Mouse (Mus musculus) liver, embryonic 14.5 days (tissue): ENCODE results near the gene Slc22a15. TPM values are rescaled to one million over a fixed set of nuclear protein-coding genes. Genes with fewer than 3 reads are reported as not detected.

Experiments
- ATAC-seq: fragments of 200-750 bp; cut with Nextera tagmentation; 2 replicates; pipeline ENCODE4 v1.8.0; 2017; ENCODE audit warnings: moderate number of reproducible peaks, mild to moderate bottlenecking, moderate library complexity; ENCODE audit not compliant: insufficient read depth
- DNase-seq, 3 experiments: peaks; one replicate each; pipeline ENCODE4 v3.0.0-alpha.2; 2012 to 2013; ENCODE audit warnings: low read depth in 3 of 3, low spot score in 3 of 3
- H3K27ac ChIP-seq: fragments of 300-500 bp; sonication (generic); 2 replicates; pipeline ENCODE4 v1.5.1; 2014; ENCODE audit warnings: moderate library complexity, mild to moderate bottlenecking, control low read depth, inconsistent platforms
- H3K27me3 ChIP-seq: fragments of 300-500 bp; sonication (generic); 2 replicates; pipeline ENCODE4 v1.6.1; 2014; ENCODE audit warnings: mild to moderate bottlenecking, low read length, moderate library complexity; ENCODE audit not compliant: control insufficient read depth, insufficient read depth
- H3K36me3 ChIP-seq: fragments of 300-500 bp; sonication (generic); replicated peaks from 2 replicates; pipeline ENCODE4 v1.6.1; 2014; ENCODE audit warnings: low read depth; ENCODE audit not compliant: control insufficient read depth, insufficient read depth
- H3K4me1 ChIP-seq, 2 experiments: fragments of 200-500 bp in 1 of 2; fragments of 300-500 bp in 1 of 2; sonication (generic) in 1 of 2; replicated peaks; 2 replicates each; pipeline ENCODE4 v1.6.1; 2012 to 2014; ENCODE audit warnings: antibody characterized with exemption in 1 of 2, inconsistent platforms in 1 of 2, low read length in 1 of 2; ENCODE audit not compliant: control insufficient read depth in 2 of 2, insufficient read depth in 2 of 2
- H3K4me2 ChIP-seq: fragments of 300-500 bp; sonication (generic); 2 replicates; pipeline ENCODE4 v1.6.1; 2014; ENCODE audit warnings: low read depth, mild to moderate bottlenecking, control low read depth, moderate library complexity
- H3K4me3 ChIP-seq, 2 experiments: fragments of 200-500 bp in 1 of 2; fragments of 300-500 bp in 1 of 2; sonication (generic) in 1 of 2; 2 replicates each; pipeline ENCODE4 v1.5.1; 2012 to 2014; ENCODE audit warnings: low read depth in 2 of 2, low read length in 2 of 2, mild to moderate bottlenecking in 2 of 2, control low read depth in 1 of 2, inconsistent platforms in 1 of 2, moderate library complexity in 1 of 2; ENCODE audit not compliant: insufficient read depth in 1 of 2
- H3K9ac ChIP-seq: fragments of 300-500 bp; sonication (generic); replicated peaks from 2 replicates; pipeline ENCODE4 v1.6.1; 2014; ENCODE audit warnings: mild to moderate bottlenecking, control low read depth, moderate library complexity
- H3K9me3 ChIP-seq: fragments of 300-500 bp; sonication (generic); 2 replicates; pipeline ENCODE4 v1.6.1; 2016; ENCODE audit warnings: low read length, mixed read lengths; ENCODE audit not compliant: control insufficient read depth
- CTCF ChIP-seq: IDR thresholded peaks from 2 replicates; pipeline ENCODE4 v1.5.1; 2016; ENCODE audit warnings: antibody characterized with exemption, low read depth, control low read depth
- EP300 ChIP-seq: IDR thresholded peaks from 2 replicates; pipeline ENCODE4 v1.6.1; 2016; ENCODE audit warnings: antibody characterized with exemption, low read depth
- WGBS: fragments of 180-500 bp; shearing (Covaris S2); extraction: QIAGEN DNeasy Blood & Tissue Kit; methylation state at CpG from one replicate; pipeline ENCODE4 v1.1.7; 2014; ENCODE audit not compliant: insufficient replicate concordance; 5-methylcytosine and 5-hydroxymethylcytosine counted together
- polyA plus RNA-seq, 2 experiments: library from polyadenylated mRNA; depleted of rRNA in 1 of 2; stranded (reverse) in 1 of 2; unstranded in 1 of 2; fragments of >200 nt; fragmentation: Nextera tagmentation in 1 of 2; extraction: Ambion mirVana in 1 of 2; gene quantifications; 2 replicates each; pipeline versions ENCODE4 v1.2.1 to v1.2.3; 2012 to 2014

Slc22a15 gene
- polyA plus RNA-seq, 2 experiments, result 1.3 to 1.7 TPM

GRCm38 (mm10) chr3:101812341-101812962, 111.8 kb downstream of the Slc22a15 start:
- Histone ChIP-seq H3K4me2 (no peak overlapping the region), H3K4me3 (no peak overlapping the region), H3K9ac (no peak overlapping the region), H3K27ac (no peak overlapping the region), H3K9me3 (no peaks in the 10 kb centered on the region), H3K4me1 (no peaks in the 10 kb centered on the region), H3K36me3 (no peaks in the 10 kb centered on the region), H3K27me3 (no peaks in the 10 kb centered on the region)
- TF ChIP-seq CTCF (peak; percentile 71), EP300 (no peak)
- 55% methylated on average over 10 of the region's 10 CpGs for WGBS
- DNase-seq (peak in 1 of 3 experiments; percentile 22), ATAC-seq (no peak)

GRCm38 (mm10) chr3:101811931-101812330, 112.3 kb downstream of the Slc22a15 start:
- no peaks in the 10 kb centered on the region for H3K27me3 ChIP-seq
- TF ChIP-seq CTCF, result no peak
- TF ChIP-seq EP300, result no peak
- no peaks in the 10 kb centered on the region for H3K36me3 ChIP-seq
- whole genome bisulfite sequencing, result 51% methylated on average over 4 of the region's 4 CpGs
- H3K27ac ChIP-seq, result no peak overlapping the region
- no peak overlapping the region for H3K4me2 ChIP-seq
- H3K4me1 ChIP-seq, result no peaks in the 10 kb centered on the region
- no peak overlapping the region for H3K9ac ChIP-seq
- H3K4me3 ChIP-seq, result no peak overlapping the region
- no peak for DNase-seq
- ATAC-seq, result no peak
- H3K9me3 ChIP-seq, result no peaks in the 10 kb centered on the region

- ATAC-seq (no peak), DNase-seq (no peak)
- Histone ChIP-seq H3K4me2 (no peak overlapping the region), H3K4me1 (peaks cover 0 to 13% of the 10 kb centered on the region in 2 experiments; a peak in 2 of 4 replicates), H3K36me3 (no peaks in the 10 kb centered on the region), H3K9ac (no peak overlapping the region), H3K9me3 (no peaks in the 10 kb centered on the region), H3K27me3 (no peaks in the 10 kb centered on the region), H3K4me3 (no peak overlapping the region), H3K27ac (no peak overlapping the region)
- 75% methylated on average over 6 of the region's 6 CpGs for WGBS
- TF ChIP-seq EP300 (no peak), CTCF (no peak)
Measured at GRCm38 (mm10) chr3:101807646-101808045, 116.6 kb downstream of the Slc22a15 start.

- Histone ChIP-seq H3K36me3 (no peaks in the 10 kb centered on the region), H3K4me1 (peaks cover 0 to 13% of the 10 kb centered on the region in 2 experiments; a peak in 2 of 4 replicates), H3K27ac (no peak overlapping the region), H3K9me3 (no peaks in the 10 kb centered on the region), H3K4me3 (no peak overlapping the region), H3K9ac (no peak overlapping the region), H3K4me2 (no peak overlapping the region), H3K27me3 (no peaks in the 10 kb centered on the region)
- TF ChIP-seq CTCF, result no peak
- DNase-seq, result no peak
- WGBS, result 33% methylated on average over 4 of the region's 4 CpGs
- no peak for ATAC-seq
Measured at GRCm38 (mm10) chr3:101806941-101807340, 117.3 kb downstream of the Slc22a15 start.

- Histone ChIP-seq H3K9ac (no peak overlapping the region), H3K27me3 (no peaks in the 10 kb centered on the region), H3K4me1 (peaks cover 0 to 13% of the 10 kb centered on the region in 2 experiments; a peak in 2 of 4 replicates), H3K4me2 (peak overlapping the region; percentile 36), H3K36me3 (no peaks in the 10 kb centered on the region), H3K27ac (no peak overlapping the region), H3K4me3 (no peak overlapping the region), H3K9me3 (no peaks in the 10 kb centered on the region)
- WGBS, result 7% methylated on average over 16 of the region's 16 CpGs
- ATAC-seq (peak; percentile 59), DNase-seq (peak; percentile 22 to 27 (median 24))
- TF ChIP-seq EP300 (no peak), CTCF (peak; percentile 87)
Measured at GRCm38 (mm10) chr3:101806149-101806548, 118.1 kb downstream of the Slc22a15 start.

Other genes with a start within 250 kb of the Slc22a15 start
- 0.01 and 0.02 TPM in 2 replicates for gene Mab21l3, start 75.5 kb downstream of the Slc22a15 start, polyA plus RNA-seq (2012; rRNA removed)
- gene Mab21l3, start 75.5 kb downstream of the Slc22a15 start, polyA plus RNA-seq (2014; fragmentation: Nextera tagmentation; extraction: Ambion mirVana), result not detected in 2 replicates
- 0.02 TPM in 1 of 2 replicates, not detected in the other for gene Nhlh2, start 85.6 kb upstream of the Slc22a15 start, polyA plus RNA-seq (2012; rRNA removed)
- gene Nhlh2, start 85.6 kb upstream of the Slc22a15 start, polyA plus RNA-seq (2014; fragmentation: Nextera tagmentation; extraction: Ambion mirVana), result not detected in 2 replicates
- gene Casq2, start 162.0 kb upstream of the Slc22a15 start, polyA plus RNA-seq (2012; rRNA removed), result 0.31 and 0.89 TPM in 2 replicates
- 0.49 and 0.88 TPM in 2 replicates for gene Casq2, start 162.0 kb upstream of the Slc22a15 start, polyA plus RNA-seq (2014; fragmentation: Nextera tagmentation; extraction: Ambion mirVana)